In genomic region chr14:8460226-8461129, GRCm38 (mm10) we compare ENCODE assay signal across 8 mouse cellular contexts.
DNase-seq lines count a peak whose midpoint lies in the region; ATAC-seq and TF ChIP-seq lines count a peak whose summit lies in the region.

No protein-coding gene starts in this region.

- H3K4me2 ChIP-seq in lung, embryonic 14.5 days: no peak overlapping the region

- in situ Hi-C loops in ES-E14 (cut with MboI; ENCODE audit: low sequenced_read_pairs in 2 of 2, unreplicated experiment in 2 of 2): no loop called here

- H3K4me1 ChIP-seq in ES-E14 (ENCODE audit: control insufficient read depth in 2 of 2, insufficient read depth in 2 of 2, low read length in 2 of 2, poor library complexity in 1 of 2): 0 out of 4 replicates have a peak, but pooled peaks cover 0 to 3% of the 10 kb centered on the region in 2 experiments
- H3K4me1 ChIP-seq in lung, embryonic 14.5 days (ENCODE audit: insufficient read depth): no peaks in the 10 kb centered on the region

- no peaks in the 10 kb centered on the region for H3K9me3 ChIP-seq in ES-E14 (ENCODE audit: control insufficient read depth, insufficient read depth, low read depth, low read length)
- H3K9me3 ChIP-seq in lung, embryonic 14.5 days (ENCODE audit: low read depth, low read length): no peaks in the 10 kb centered on the region

- H3K27me3 ChIP-seq in lung, embryonic 14.5 days (ENCODE audit: insufficient read depth, low read length): no peaks in the 10 kb centered on the region

- no peak overlapping the region for H3K27ac ChIP-seq in ES-E14 (ENCODE audit: insufficient read depth, low read depth, low read length, poor library complexity, severe bottlenecking)
- no peak overlapping the region for H3K27ac ChIP-seq in lung, embryonic 14.5 days (ENCODE audit: low read depth)

- H3K4me3 ChIP-seq in ES-E14 (ENCODE audit: insufficient read depth in 1 of 2, low read depth in 1 of 2, low read length in 2 of 2, poor library complexity in 1 of 2, severe bottlenecking in 1 of 2): peak overlapping the region in 1 of 2 experiments; percentile 31; a peak in 1 of 4 replicates
- H3K4me3 ChIP-seq in lung, embryonic 14.5 days (ENCODE audit: low read depth, low read length): no peak overlapping the region

- 38% methylated on average over 19 of the region's 19 CpGs for WGBS in lung, embryonic 14.5 days

- peak; percentile 72 for ATAC-seq in granulocyte monocyte progenitor cell, adult 5-6 weeks (replicated peaks; ENCODE audit: poor library complexity, severe bottlenecking)
- ATAC-seq in lung, embryonic 14.5 days (ENCODE audit: insufficient read depth): peak; percentile 74
- no peak for ATAC-seq in inflammation-experienced regulatory T-cells, adult 6 months

- DNase-seq in 3T3-L1 (ENCODE audit: low read depth, low spot score) (peak; percentile 58), ES-E14 (ENCODE audit: low read depth, low spot score) (peak; percentile 62)
- peak; percentile 49 for DNase-seq in cerebellum, postnatal 36 days
- peak; percentile 46 to 59 for DNase-seq in kidney, postnatal 25 days
- peak; percentile 85 for DNase-seq in lung, embryonic 14.5 days
- peak; percentile 76 for DNase-seq in retina, embryonic 14.5 days (ENCODE audit: low spot score)

- peak; percentile 92 for TF ChIP-seq CTCF in lung, embryonic 14.5 days (IDR thresholded peaks at IDR 0.05; ENCODE audit: low read depth)

- H3K36me3 ChIP-seq in ES-E14 (ENCODE audit: control insufficient read depth, insufficient read depth, low read length, poor library complexity, severe bottlenecking): no peaks in the 10 kb centered on the region
- H3K36me3 ChIP-seq in lung, embryonic 14.5 days (ENCODE audit: insufficient read depth): no peaks in the 10 kb centered on the region

- no peak overlapping the region for H3K9ac ChIP-seq in ES-E14 (ENCODE audit: insufficient read depth, low read depth, low read length, poor library complexity, severe bottlenecking)
- no peak overlapping the region for H3K9ac ChIP-seq in lung, embryonic 14.5 days

TF ChIP-seq in ES-E14, 5 proteins besides CTCF, POLR2A, EP300 and RAD21:
- TF ChIP-seq ZNF384 (IDR thresholded peaks at IDR 0.05; ENCODE audit: low read depth, low read length) (no peak), ZC3H11A (IDR thresholded peaks at IDR 0.05; ENCODE audit: borderline replicate concordance, low read depth, low read length) (peak; percentile 93), CHD2 (IDR thresholded peaks at IDR 0.05; ENCODE audit: low read depth, low read length) (no peak)
